Mouse (Mus musculus) stomach, adult 2 months (tissue): ENCODE measurements around the gene Bmp10. TPM values are rescaled to one million over a fixed set of nuclear protein-coding genes. Genes with fewer than 3 reads are reported as not detected.

Source experiments
- polyA plus RNA-seq: library from polyadenylated mRNA; depleted of rRNA; stranded (reverse); fragments of >200 nt; gene quantifications from 2 replicates; pipeline ENCODE4 v1.2.3, GENCODE M21; 2012; rRNA removed

Bmp10 gene
- not detected in 2 replicates for polyA plus RNA-seq

GRCm38 (mm10) chr6:87428487-87429044 is at the start of gene Bmp10:
Bmp10 (plus strand) TSS chr6:87428994.

DNA sequence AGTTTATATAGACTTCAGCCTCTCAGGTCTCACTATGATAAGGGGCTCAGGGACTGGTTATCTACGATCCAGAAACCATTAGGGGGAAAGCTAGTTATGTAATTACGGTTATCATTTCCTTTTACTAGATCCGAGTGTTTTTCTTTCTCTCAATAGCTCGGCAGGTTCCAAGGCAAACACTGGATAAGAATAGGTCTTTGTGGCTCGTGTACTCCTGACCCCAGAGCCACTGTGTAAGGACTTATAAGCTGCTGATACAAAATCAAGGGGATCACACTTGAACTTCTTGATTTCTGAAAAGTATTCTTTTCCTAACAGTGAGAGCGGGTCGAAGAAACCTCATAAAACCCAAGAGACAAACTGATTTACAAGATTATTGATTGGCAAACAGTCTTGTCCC is 39.9 kb upstream of the Bmp10 start, which contains the start of gene Gkn3:
Gkn3 (minus strand) TSS at position 59 of the 400 bp plus-strand sequence.

Other genes starting within 250 kb of the Bmp10 start
- gene Antxr1, start 93.2 kb upstream of the Bmp10 start, polyA plus RNA-seq, result 2.1 and 3.6 TPM in 2 replicates
- gene Gkn1, start 78.1 kb upstream of the Bmp10 start, polyA plus RNA-seq, result 13,233 and 18,473 TPM in 2 replicates
- gene Gkn2, start 55.6 kb upstream of the Bmp10 start, polyA plus RNA-seq, result 6,552 and 9,010 TPM in 2 replicates
- 748 and 1,032 TPM in 2 replicates for gene Gkn3, start 40.1 kb upstream of the Bmp10 start, polyA plus RNA-seq
- 0.12 and 0.17 TPM in 2 replicates for gene Arhgap25, start 104.3 kb downstream of the Bmp10 start, polyA plus RNA-seq
- gene Prokr1, start 161.7 kb downstream of the Bmp10 start, polyA plus RNA-seq, result 0.23 and 0.47 TPM in 2 replicates
- 1.7 and 2.5 TPM in 2 replicates for gene Aplf, start 243.2 kb downstream of the Bmp10 start, polyA plus RNA-seq